Mouse (Mus musculus) C3H10T1/2 (cell line): ENCODE measurements around the gene Shc1. TPM values are rescaled to one million over a fixed set of nuclear protein-coding genes. Genes with fewer than 3 reads are reported as not detected.

Source experiments
- polyA plus RNA-seq, 2 experiments: library from polyadenylated mRNA; unstranded; fragments of >200 nt; fragmentation: generic; extraction: Trizol; gene quantifications; one replicate each; pipeline ENCODE4 v1.2.1; 2012; ENCODE audit warnings: missing spikeins in 2 of 2

Gene Shc1
- 10 to 100 TPM; 25.5 to 78.6 TPM for polyA plus RNA-seq

GRCm38 (mm10) chr3:89418170-89418860, at the start of gene Shc1, which contains the start of gene Cks1b:
Shc1 (plus strand) TSS chr3:89418443.
Cks1b (minus strand) TSS chr3:89418383.

GRCm38 (mm10) chr3:89394006-89394893, 24.0 kb upstream of the Shc1 start, which contains the start of gene Zbtb7b:
Zbtb7b (minus strand) TSS chr3:89394776.

GRCm38 (mm10) chr3:89402693-89403092, 15.6 kb upstream of the Shc1 start, which contains the start of gene Lenep:
Lenep (minus strand) TSS chr3:89402793.

GRCm38 (mm10) chr3:89411490-89412393, 6.5 kb upstream of the Shc1 start, which contains the start of gene Flad1:
Flad1 (minus strand) TSS chr3:89411870.

GRCm38 (mm10) chr3:89430171-89431159, 12.2 kb downstream of the Shc1 start, which contains the start of gene Pygo2:
Pygo2 (plus strand) TSS chr3:89430214.

GRCm38 (mm10) chr3:89436176-89437113, 18.2 kb downstream of the Shc1 start, which contains the start of gene Pbxip1:
Pbxip1 (plus strand) TSS chr3:89436706.

GRCm38 (mm10) chr3:89454401-89455177, 36.3 kb downstream of the Shc1 start, which contains the start of gene Pmvk:
Pmvk (plus strand) TSS chr3:89454541.

Other genes with a start within 250 kb of the Shc1 start
- 10 to 100 TPM; 90.3 to 97.0 TPM for gene Scamp3, start 241.0 kb upstream of the Shc1 start, polyA plus RNA-seq
- 1 to 10 TPM; 1.6 to 7.0 TPM for gene Fam189b, start 235.3 kb upstream of the Shc1 start, polyA plus RNA-seq
- 10 to 100 TPM; 46.1 to 51.9 TPM for gene Gba, start 215.5 kb upstream of the Shc1 start, polyA plus RNA-seq
- 10 to 100 TPM in 1 of 2 experiments, 1 to 10 TPM in 1; 4.9 to 20.8 TPM for gene Thbs3, start 203.3 kb upstream of the Shc1 start, polyA plus RNA-seq
- 100 to 1,000 TPM; 154 to 198 TPM for gene Mtx1, start 191.4 kb upstream of the Shc1 start, polyA plus RNA-seq
- gene Muc1, start 189.4 kb upstream of the Shc1 start, polyA plus RNA-seq, result under 1 TPM; 0.19 to 0.83 TPM
- gene Krtcap2, start 172.5 kb upstream of the Shc1 start, polyA plus RNA-seq, result 100 to 1,000 TPM; 242 to 330 TPM
- gene Trim46, start 172.1 kb upstream of the Shc1 start, polyA plus RNA-seq, result 10 to 100 TPM in 1 of 2 experiments, 1 to 10 TPM in 1; 2.6 to 10.1 TPM
- gene Dpm3, start 159.1 kb upstream of the Shc1 start, polyA plus RNA-seq, result 100 to 1,000 TPM; 266 to 496 TPM
- gene Slc50a1, start 147.9 kb upstream of the Shc1 start, polyA plus RNA-seq, result 10 to 100 TPM; 42.6 to 99.0 TPM
- 10 to 100 TPM; 17.9 to 33.6 TPM for gene Efna1, start 137.3 kb upstream of the Shc1 start, polyA plus RNA-seq
- 1 to 10 TPM; 1.9 to 8.8 TPM for gene Efna3, start 95.5 kb upstream of the Shc1 start, polyA plus RNA-seq
- 10 to 100 TPM in 1 of 2 experiments, 1 to 10 TPM in 1; 7.9 to 33.4 TPM for gene Efna4, start 80.4 kb upstream of the Shc1 start, polyA plus RNA-seq
- 100 to 1,000 TPM in 1 of 2 experiments, 10 to 100 TPM in 1; 85.2 to 200 TPM for gene Adam15, start 68.4 kb upstream of the Shc1 start, polyA plus RNA-seq
- under 1 TPM; 0.02 to 0.15 TPM for gene Dcst2, start 56.5 kb upstream of the Shc1 start, polyA plus RNA-seq
- 1 to 10 TPM in 1 of 2 experiments, under 1 TPM in 1; 0.28 to 1.5 TPM for gene Dcst1, start 53.2 kb upstream of the Shc1 start, polyA plus RNA-seq
- gene Zbtb7b, start 23.7 kb upstream of the Shc1 start, polyA plus RNA-seq, result 10 to 100 TPM; 18.7 to 21.5 TPM
- gene Lenep, start 15.7 kb upstream of the Shc1 start, polyA plus RNA-seq, result under 1 TPM in 1 of 2 experiments, not detected in 1; 0.58 TPM
- gene Flad1, start 6.6 kb upstream of the Shc1 start, polyA plus RNA-seq, result 10 to 100 TPM; 11.2 to 13.3 TPM
- 100 to 1,000 TPM; 144 to 161 TPM for gene Cks1b, start 60 bp upstream of the Shc1 start, polyA plus RNA-seq
- gene Pygo2, start 11.8 kb downstream of the Shc1 start, polyA plus RNA-seq, result 10 to 100 TPM; 32.6 to 45.6 TPM
- 10 to 100 TPM in 1 of 2 experiments, 1 to 10 TPM in 1; 2.0 to 22.2 TPM for gene Pbxip1, start 18.3 kb downstream of the Shc1 start, polyA plus RNA-seq
- gene Pmvk, start 36.1 kb downstream of the Shc1 start, polyA plus RNA-seq, result 10 to 100 TPM; 33.8 to 48.4 TPM
- under 1 TPM in 1 of 2 experiments, not detected in 1; 0.05 TPM for gene Kcnn3, start 101.7 kb downstream of the Shc1 start, polyA plus RNA-seq